Mouse (Mus musculus) lung, postnatal 4 days (tissue): ENCODE measurements around the gene Kcnk12.

Experiments used
- DNase-seq, 2 experiments: peaks; one replicate each; pipeline ENCODE4 v3.0.0; 2021

Gene Kcnk12

DNA sequence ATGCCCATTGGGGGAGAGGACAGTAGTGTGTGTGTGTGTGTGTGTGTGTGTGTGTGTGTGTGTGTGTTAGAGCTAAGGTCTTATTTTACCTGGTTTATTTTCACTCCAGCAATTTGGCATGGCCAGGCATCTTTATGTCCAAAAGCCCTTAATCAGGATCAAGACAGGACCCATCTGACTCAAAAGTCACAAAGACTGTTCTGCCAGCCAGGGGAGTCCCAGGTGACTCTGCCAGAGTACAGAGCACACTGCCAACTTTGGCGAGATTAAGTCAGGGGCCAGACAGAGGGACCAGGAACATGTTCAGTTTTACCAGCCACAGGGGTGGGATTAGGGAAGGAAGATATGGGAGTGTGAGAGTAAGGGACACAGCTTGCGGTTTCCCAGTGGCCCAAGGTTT lies 12.9 kb downstream of the Kcnk12 start:
- no peak for DNase-seq

DNA sequence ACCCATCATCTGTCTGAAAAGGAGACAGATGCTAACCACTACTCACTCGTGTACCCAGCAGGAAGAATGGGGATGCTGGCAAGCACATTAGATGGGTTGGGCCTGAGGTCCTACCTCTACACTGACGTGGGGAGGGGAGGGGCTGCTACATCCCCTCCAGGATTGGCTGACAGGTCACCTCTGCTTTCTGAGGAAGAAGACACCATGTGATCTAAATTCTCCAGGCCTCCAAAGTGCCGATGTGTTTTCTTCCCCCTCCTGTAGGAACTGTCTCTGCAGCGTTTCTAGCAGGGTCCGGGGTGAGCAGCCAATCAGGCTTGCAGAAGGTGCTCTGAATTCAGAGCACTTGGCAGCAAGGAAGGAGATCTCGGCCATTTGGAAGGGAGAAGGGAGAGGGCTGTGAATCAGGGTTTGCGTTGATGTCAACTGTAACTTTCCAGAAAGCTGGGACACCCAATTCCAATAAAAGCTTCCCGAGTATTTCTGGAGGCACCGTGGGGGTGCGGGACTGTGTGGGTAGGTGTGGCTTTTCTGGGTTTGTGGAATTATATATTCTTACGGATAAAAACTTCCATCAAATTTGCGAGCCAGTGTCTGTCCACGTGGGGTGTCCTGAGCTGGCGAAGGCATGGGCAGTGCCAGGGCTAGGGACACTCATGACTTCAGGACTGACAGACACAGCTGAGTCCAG lies 13.5 kb downstream of the Kcnk12 start:
- no peak for DNase-seq

DNA sequence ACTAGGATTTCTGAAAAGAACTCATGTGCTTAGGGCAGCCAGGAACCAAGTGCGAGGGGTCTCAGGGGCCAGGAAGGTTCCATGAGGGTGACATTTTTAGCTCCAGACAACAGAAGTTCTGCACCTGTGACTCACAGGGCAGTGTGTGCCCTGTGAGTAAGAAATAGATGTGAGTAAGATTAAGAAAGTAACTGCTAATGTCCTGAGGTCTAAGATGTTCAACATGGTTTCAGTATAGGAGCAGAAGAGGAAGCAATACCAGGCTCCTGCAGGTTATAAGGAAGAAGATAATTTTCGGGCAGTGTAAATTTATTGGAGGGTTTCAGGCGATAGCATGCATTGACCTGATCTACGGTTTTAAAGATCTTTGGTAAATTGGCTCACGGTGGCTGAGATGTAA lies 16.6 kb downstream of the Kcnk12 start:
- no peak for DNase-seq

DNA sequence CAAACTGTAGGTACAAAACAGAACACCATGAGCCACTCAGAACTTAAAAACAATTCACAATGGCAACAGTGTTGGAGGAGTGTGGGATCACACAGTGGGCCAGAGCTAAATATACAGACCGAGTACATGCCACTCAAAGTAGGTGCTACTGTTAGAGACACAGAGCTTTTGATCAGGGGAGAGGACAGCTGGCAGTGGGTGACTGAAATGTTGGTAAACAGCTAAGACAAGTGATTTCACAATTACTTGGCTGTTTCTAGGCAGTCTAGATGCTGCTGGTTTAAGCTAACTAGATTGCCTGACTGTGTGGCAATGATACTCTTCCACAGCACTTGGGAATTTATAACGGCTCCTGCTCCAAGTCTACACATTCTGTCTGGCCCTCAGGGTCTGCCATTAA lies 17.6 kb downstream of the Kcnk12 start:
- no peak for DNase-seq

DNA sequence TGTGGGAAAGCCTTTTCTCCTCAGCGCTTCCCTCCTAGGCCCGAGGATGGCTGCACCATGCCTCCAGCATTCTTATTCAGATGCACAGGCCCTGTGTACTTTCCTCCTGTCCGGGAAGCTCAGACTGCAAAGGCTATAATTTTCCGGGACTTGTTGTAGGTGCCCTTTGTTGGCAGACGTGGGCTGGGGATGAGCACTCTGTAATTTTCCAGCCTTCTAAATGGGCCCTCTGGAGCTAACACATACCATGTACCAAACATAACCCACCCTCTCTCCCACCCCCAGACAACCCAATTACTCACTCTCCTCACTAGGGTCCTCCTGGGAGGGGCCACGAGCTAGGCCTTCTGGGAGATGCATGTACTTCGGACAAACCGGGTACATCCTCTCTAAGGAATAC lies 22.8 kb downstream of the Kcnk12 start:
- no peak for DNase-seq

DNA sequence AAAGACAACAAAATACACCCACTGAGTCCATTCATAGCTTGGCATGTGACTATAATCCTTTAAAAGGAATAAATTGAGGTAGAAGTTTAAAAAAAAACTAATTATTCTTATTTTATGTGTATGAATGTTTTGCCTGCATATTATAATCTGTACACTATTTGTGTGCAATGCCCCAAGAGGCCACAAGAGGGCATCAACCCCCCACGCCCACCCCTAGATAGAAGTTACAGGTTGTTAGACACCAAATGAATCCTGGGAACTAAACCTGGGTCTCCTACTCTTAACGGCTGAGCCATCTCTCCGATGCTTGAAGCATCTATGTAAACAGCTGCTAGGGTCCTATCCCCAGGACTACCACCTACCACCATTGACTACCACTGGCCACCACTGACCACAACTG lies 24.6 kb downstream of the Kcnk12 start:
- no peak for DNase-seq

DNA sequence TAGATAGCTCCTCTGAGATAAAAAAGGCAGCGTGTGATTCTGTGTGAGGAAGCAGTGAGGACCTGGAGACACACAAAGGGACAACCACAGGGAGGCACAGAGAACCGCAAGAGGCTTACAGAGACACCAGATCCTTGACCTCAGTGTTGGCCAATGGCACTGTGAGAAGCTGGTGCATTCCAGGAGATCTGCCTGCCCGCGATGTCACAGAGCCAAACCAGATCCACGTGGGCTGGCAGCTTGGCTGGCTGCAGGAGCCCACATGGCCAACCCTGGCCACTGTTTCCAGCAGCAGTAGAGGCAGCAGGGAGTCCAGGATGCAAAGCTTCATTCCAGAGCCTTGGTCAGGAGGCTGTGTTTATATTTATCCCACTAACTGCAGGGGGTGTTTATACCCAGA lies 27.0 kb downstream of the Kcnk12 start:
- DNase-seq, result no peak

DNA sequence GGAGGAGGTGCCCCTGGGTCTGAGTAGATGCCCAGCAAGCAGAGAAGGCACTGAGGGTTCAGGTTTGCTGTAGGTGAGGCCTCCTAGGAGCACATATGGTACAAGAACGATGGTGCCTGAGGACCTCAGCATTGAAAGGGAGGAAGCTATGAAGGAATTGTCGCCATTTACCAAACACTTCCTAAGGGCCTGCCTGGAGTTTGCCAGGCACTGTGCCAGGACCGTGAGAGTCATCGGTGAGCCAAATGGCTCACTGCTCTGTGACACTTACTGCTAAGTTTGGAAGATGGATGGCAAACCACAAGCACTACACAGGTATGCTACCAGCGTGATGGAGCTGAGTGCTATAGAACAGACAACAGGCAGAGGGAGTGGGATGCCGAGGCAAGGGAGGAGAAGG lies 30.9 kb downstream of the Kcnk12 start:
- no peak for DNase-seq

DNA sequence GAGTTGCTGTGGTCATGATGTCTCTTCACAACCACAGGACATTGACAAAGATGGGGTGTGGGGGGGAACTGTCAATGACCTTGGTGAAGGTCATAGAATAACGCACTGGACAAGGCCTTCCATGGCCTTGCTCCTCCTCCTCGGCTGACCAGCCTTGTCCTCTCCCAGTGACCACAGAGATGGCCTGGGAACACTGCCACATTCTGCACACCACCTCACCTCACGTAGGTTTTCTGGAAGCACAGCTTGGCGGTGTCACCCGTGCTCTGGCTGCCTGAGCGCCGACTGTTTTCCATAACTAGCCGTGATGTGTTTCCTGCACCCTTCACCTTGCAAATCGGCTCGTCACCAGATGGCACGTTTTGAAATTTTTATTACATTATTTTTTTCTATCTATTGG lies 32.8 kb downstream of the Kcnk12 start:
- no peak for DNase-seq

DNA sequence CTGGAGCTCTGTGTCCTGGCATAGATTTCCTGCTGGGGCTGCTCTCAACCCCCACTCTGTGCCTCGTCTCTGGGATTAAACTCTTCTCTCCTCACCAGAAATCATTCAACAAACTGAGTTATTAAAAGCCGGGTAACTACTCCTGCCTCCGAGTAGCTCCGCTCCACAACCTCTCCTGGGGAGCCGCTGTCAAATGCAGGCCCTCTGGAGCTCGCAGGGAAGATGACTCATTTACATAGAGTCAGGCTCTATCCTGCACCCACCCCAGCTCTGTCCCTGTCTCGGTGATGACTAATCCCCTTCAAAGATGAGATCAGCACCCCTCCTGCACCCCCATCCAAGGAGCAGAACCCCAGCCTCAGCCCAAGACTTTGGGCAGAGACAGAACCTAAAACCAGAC lies 34.6 kb downstream of the Kcnk12 start:
- DNase-seq, result no peak

DNA sequence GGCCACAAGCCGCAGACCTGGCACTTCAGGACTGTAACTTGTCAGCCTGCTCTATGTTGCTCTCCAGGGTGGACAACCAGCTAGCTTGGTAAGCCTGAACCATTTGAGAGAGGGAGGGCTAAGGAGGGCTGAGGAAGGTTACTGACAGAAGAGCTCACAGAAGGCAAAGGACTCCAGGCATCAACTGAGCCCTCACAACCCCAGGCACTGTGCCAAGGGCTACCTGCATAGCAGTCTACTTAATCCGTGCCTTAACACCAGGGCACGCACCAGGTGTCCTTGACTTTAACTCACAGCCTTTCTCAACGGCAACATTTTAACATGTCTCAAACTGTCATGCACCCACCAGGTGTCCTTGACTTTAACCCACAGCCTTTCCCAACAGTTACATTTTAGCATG lies 37.5 kb downstream of the Kcnk12 start:
- no peak for DNase-seq

DNA sequence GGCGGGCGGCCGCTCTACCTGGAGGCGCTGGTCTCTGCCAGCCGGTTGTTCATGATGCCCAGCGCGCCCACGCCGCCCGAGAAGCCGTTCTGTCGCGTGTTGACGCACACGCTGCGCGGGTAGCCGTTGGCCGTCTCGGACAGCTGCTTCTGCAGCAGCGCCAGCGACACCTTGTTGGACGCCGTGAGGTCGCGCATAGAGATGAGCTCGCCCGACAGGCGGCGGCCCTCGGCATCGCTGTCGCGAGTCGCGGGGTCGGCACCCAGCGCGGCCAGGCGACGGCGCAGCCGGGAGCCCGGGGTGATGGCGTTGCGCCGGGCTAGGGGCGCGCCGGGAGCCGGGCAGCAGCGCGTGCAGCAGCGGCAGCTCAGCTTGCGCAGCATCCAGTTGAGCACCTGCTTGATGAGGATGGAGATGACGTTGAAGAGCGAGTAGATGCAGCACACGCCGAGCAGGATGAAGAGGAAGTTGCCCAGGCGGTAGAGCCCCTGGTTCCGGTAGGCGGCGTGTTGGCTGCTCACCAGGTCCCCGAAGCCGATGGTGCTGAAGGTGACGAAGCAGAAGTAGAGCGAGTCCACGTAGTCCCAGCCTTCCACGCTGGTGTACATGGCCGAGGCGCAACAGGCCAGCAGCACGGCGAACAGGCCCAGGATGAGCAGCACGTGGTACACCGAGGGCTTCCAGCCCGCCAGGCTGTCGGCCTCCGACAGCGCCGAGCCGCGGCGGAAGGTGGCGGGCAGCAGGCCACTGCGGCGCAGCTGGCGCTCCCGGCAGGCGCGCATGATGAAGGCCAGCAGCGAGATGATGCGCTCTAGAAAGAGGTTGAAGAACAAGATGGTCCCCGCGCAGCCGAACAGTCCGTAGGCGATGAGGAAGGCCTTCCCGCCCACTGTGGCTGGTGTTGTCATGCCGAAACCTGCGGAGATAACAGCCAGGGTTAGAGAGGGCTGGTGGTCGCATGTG lies 51.6 kb downstream of the Kcnk12 start:
- DNase-seq, result peak; percentile 40 to 49

DNA sequence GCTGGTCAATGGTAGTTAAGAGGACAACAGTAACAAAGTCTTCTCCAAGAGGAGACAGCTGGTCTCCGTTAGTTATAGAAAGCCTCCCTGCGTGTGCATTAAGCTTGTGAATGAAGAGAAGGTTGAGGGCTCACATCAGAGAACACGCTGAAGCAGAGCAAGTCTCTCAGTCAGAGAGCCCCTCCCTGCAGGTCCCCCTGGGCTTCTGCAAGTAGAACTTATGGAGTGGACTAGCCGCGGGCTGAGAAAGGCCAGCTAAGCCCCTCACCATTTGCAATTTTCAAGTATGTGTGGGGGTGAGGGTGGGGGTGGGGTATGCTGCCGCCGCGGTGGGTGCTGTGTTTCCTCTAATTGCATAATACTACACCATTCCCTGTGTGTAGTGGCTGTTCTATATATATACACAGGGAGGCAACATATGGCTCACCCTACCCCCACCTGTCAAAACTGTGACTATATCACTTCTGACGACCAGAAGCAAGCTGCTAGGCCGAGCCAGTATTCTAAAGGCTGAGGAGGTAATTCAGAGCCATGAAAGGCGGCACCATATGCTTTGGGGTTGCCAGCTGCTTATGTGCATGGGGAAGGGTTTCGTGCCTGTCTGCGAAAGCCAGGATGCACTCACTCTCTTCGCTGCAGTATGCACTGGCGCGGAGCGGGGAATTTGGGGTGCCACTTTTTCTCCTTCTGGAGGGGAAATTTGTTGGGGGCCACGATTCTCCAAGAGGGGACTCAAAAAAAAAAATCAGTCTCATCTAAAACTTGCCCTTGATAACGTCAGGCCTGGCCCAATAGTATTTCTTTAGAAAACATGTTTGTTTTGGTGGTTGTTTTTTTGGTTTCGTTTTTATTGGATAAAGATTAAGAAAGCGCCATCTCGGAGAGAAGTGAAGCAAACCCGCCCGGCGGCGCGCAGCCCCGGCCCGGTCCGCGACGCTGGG lies 52.5 kb downstream of the Kcnk12 start:
- DNase-seq, result no peak

DNA sequence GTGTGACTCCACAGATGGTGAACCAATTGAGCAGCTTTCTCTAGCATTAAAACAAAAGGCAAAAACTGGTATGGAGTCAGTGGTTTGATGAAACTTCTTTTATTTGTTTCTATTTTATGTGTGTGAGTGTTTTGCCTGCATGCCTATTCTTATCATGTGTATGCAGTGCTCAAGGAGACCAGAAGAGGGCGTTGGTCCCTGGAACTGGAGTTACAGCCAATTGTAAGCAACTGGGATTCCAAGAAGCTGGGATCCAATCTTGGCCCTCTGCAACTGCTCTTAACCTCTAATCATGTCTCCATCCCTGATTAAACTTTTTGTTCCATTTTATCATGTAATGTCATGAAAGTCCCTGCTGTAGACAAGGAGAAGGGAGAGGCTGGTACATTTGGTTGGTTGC lies 58.0 kb downstream of the Kcnk12 start:
- DNase-seq, result no peak

DNA sequence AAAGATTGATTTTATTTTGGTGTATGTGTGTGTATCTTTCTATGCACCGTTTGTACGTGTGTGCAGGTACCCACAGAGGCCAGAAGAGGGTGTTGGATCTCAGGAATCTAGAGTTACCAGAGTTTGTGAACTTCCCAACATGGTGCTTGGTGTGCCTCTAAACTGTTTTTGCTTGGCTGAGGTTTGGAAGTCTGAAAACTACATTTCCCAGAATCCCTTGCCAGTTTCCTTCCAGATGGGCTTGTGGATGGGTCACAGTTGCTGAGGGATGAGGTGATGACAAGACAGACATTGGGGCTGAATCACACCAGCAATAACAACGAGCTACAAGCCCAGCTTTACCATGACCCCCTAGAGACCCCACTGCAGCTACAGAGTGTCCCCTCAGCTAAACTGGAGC lies 60.6 kb downstream of the Kcnk12 start:
- DNase-seq, result no peak

DNA sequence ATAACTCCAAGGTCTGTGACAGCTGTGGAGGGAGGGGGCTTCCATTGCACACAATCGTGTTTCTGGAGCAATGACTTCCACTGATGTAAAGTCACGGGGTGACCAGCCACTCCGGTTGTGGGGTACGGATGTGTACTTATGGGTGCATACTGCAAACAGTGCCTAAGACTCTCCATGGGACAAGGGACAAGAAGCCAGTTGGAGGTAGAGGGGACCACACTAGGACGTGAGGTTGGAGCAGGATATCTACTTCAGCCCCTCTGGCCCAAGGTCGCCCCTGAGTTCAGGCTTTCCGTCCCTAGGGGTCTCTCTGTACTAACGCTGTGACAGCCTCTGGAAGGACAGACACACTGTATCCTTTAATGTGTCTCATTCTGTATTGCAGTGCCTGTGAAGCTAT lies 63.3 kb downstream of the Kcnk12 start:
- DNase-seq, result no peak

DNA sequence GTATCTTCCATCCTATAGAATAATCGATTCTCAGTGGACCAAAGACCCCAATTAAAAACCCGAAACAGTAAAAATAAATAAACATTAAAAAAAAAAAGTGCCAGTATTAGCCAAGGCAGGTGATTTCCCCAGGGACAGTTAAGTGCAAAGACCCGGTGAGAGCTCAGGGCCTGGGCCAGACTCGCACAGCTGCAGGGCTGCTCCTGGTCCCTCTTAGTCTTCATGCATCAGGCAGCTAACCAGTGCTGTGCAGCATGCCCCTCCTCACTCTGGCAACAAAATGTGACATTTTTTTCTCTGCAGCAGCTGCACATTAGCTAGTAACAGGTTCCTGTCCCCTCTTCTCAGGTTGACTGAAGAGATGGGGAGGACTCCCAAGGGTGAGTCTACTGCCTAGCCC lies 65.8 kb downstream of the Kcnk12 start:
- DNase-seq, result no peak

DNA sequence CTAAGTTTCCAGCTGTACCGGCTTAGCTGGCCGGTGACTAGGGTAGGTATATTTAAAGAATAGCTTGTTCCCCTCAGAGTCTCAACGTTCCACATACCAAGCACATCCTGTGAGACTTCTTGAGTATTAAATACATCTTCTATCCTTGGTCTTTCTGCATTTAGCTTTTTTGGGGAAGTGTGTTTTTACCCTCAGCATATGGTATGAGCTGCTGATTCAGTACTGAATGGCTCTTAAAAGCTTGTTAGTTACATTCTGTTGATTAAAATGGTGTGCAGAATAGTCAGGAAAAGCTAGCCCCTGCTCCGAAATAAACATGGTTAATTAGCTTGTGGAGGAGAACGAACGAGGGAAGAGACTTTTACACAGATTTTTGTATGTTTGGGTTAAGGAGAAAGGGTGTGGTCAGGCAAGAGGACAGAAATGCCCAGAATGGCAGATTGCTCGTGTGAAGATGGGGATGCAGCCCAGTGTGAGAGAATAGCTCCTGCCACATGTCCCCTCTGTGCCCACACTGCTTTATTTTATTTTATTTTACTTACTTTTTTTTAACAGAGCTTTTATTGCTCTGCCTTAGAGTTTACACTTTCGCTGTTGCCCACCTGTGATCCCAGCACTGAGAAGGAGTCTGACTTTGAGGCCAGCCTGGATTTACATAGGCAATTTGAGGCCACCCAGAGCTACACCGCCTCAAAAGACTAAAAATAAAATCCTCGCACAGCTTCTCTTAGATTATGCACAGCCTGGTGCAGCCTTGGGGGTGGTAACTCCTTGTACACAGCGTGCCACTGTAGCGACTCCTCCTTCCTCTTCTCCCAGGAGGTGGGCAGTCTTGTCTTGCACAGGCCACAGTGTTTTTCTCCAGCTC lies 71.1 kb downstream of the Kcnk12 start:
- no peak for DNase-seq

DNA sequence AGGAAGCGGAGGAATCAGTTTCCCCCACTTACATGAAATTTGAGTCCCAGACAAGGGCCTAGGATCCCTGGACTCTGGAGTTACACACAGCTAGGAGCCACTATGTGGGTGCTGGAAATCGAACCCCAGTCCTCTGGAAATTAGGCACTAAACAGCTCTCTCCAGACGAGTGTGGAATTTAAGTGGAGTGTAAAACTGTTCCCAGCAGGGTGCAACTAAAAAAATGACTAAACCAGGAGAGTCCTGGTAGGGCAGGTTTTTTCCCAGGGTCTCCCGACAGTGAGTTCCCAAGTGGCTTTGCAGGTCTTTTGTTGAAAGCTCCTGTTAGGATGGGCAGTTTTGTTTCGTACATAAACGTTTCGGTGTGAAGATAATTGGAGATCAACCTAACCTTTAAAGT lies 73.1 kb downstream of the Kcnk12 start:
- DNase-seq, result no peak

DNA sequence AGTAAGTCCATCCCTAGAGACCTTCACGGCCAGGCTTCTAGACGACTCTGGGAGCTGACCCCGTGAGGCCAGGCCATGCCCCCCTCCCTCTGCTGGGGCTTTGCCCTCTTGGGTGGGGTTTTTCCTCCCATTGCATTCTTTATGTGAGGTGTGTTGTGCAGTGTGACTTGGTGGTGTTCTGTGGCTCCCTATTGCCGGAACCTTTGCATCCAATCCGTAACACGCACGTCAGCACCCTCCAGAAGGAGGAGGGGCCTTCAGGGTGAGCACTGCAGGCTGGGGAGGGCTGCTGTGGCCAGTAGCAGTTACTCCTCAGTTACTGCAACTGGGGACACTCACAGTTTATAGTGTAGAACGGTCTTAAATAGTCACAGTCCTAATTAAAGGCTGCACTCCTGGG lies 97.7 kb downstream of the Kcnk12 start:
- DNase-seq, result no peak

DNA sequence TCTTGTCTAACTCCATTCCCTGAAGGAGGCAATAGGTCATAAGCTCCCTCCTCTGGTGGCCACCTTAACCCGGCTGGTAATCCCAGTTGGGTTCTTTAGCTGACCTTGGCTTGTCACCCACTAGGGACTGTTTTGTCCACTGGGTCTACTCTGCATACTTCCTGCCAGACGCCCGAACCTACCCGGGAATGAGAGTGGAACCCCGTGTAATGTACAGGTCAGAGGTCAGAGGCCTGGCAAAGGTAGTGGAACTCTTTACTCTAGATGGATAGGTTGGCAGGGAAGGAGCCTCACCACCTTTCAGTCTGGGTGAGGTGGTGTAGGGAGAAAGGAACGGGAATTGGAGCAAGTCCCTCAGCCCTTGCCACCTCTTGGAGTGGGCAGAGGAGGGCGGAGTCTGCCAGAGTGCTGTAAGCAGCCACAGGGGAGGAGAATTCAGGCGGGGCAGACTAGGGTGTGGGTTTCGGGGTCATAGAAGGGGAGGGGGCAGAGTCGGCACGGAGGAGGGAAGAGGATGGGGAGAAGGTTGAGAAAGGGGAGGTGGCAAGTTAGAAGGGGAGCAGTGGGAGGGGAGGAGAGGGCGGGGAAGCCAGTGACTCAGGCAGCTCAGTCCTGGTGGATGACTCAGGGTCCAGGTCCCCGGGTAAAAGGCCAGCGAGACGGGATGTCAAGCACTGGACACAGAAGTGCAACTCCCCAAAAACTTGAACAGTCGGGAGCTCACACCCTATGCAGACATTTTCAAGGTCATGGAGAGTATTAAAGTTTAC lies 98.6 kb downstream of the Kcnk12 start:
- no peak for DNase-seq
